Mouse (Mus musculus): ENCODE results near the gene Lilrb4a. TPM values are rescaled to one million over a fixed set of nuclear protein-coding genes. Genes with fewer than 3 reads are reported as not detected.

Gene Lilrb4a
- polyA plus RNA-seq, 1 experiment, result not detected

DNA sequence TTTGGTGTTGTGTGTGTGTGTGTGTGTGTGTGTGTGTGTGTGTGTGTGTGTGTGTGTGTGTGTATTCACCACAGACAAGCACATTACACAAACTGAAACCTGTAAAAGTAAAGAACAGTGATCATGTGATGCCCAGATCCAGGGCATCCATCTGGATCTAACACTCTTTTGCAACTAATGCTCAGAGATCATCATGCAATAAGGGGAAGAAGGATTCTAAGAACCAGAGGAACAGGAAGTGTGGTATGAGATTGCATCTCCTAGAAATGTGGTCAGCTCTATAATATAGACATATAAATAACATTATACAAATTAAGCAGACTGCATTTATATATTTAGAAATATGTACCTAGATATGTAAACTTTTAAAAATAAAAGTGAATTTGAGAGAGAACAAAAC lies 29.3 kb downstream of the Lilrb4a start:
- H3K36me3 ChIP-seq (ENCODE audit: control insufficient read depth, insufficient read depth, low read length, poor library complexity, severe bottlenecking), result no peaks in the 10 kb centered on the region
- no peaks in the 10 kb centered on the region for H3K9me3 ChIP-seq (replicated peaks; ENCODE audit: control insufficient read depth, insufficient read depth, low read length, poor library complexity, severe bottlenecking)
- no peak overlapping the region for H3K4me3 ChIP-seq (ENCODE audit: low read depth, low read length)
- no peaks in the 10 kb centered on the region; the same call in 1 of the 2 replicates for H3K27me3 ChIP-seq (ENCODE audit: control insufficient read depth, insufficient read depth, low read length, poor library complexity, severe bottlenecking)
- no peak overlapping the region for H3K27ac ChIP-seq (ENCODE audit: insufficient read depth, low read length)
- TF ChIP-seq POLR2A (IDR thresholded peaks at IDR 0.05; ENCODE audit: insufficient read depth, low read length) (no peak), EP300 (IDR thresholded peaks at IDR 0.05; ENCODE audit: insufficient read depth, low read depth, low read length) (no peak), CTCF (IDR thresholded peaks at IDR 0.05; ENCODE audit: low read depth, low read length) (no peak)
- no peaks in the 10 kb centered on the region for H3K4me1 ChIP-seq (ENCODE audit: control insufficient read depth, insufficient read depth, low read length)
- no peak overlapping the region for H3K9ac ChIP-seq (ENCODE audit: low read depth, poor library complexity, severe bottlenecking)

DNA sequence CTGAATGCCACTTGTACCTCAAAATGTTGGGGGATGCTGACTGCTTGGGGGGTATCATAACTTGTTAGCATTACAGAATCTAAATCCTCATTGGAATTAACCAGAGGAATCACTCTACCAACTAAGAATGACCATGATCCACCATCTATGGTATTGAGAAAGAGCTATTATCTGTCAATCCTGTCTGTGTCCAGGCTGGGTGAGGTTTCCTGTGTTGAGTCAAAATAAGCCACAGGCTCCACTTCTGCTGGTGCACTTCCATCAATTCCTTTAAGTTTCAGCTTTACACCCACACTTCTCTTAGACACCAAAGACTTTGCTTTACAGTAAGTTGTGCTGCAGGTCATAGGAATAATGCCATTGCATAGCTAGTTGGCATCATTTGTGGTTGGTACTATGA lies 30.7 kb downstream of the Lilrb4a start:
- Histone ChIP-seq H3K27ac (ENCODE audit: insufficient read depth, low read length) (no peak overlapping the region), H3K9ac (ENCODE audit: low read depth, poor library complexity, severe bottlenecking) (no peak overlapping the region), H3K36me3 (ENCODE audit: control insufficient read depth, insufficient read depth, low read length, poor library complexity, severe bottlenecking) (no peaks in the 10 kb centered on the region), H3K27me3 (ENCODE audit: control insufficient read depth, insufficient read depth, low read length, poor library complexity, severe bottlenecking) (no peaks in the 10 kb centered on the region), H3K9me3 (replicated peaks; ENCODE audit: control insufficient read depth, insufficient read depth, low read length, poor library complexity, severe bottlenecking) (no peaks in the 10 kb centered on the region), H3K4me1 (ENCODE audit: control insufficient read depth, insufficient read depth, low read length) (no peaks in the 10 kb centered on the region), H3K4me3 (ENCODE audit: low read depth, low read length) (no peak overlapping the region)
- TF ChIP-seq EP300 (IDR thresholded peaks at IDR 0.05; ENCODE audit: insufficient read depth, low read depth, low read length), result no peak
- no peak for TF ChIP-seq POLR2A (IDR thresholded peaks at IDR 0.05; ENCODE audit: insufficient read depth, low read length)
- no peak for TF ChIP-seq CTCF (IDR thresholded peaks at IDR 0.05; ENCODE audit: low read depth, low read length)

DNA sequence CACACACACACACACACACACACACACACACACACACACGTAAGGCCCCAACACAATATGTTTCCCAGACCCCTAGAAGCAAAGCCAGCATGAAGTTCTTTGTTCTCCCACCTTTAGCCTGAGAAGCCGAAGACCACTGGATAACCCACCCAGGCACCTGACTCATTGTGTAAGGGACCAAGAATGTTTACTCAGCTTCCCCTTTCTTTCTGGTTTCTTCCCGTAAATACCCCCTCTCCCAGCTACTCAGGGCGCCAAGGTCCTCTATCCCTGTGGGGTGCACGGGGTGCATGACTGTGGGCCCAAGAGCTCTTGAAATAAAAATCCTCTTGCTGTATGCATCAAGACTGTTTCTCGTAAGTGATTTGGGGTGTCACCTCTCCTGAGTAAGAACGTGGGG lies 35.3 kb downstream of the Lilrb4a start:
- Histone ChIP-seq H3K27ac (ENCODE audit: insufficient read depth, low read length) (no peak overlapping the region), H3K9ac (ENCODE audit: low read depth, poor library complexity, severe bottlenecking) (no peak overlapping the region), H3K4me1 (ENCODE audit: control insufficient read depth, insufficient read depth, low read length) (no peaks in the 10 kb centered on the region), H3K4me3 (ENCODE audit: low read depth, low read length) (no peak overlapping the region), H3K36me3 (ENCODE audit: control insufficient read depth, insufficient read depth, low read length, poor library complexity, severe bottlenecking) (no peaks in the 10 kb centered on the region), H3K9me3 (replicated peaks; ENCODE audit: control insufficient read depth, insufficient read depth, low read length, poor library complexity, severe bottlenecking) (no peaks in the 10 kb centered on the region; the same call in 1 of the 2 replicates), H3K27me3 (ENCODE audit: control insufficient read depth, insufficient read depth, low read length, poor library complexity, severe bottlenecking) (no peaks in the 10 kb centered on the region)
- TF ChIP-seq POLR2A (IDR thresholded peaks at IDR 0.05; ENCODE audit: insufficient read depth, low read length), result no peak
- no peak for TF ChIP-seq EP300 (IDR thresholded peaks at IDR 0.05; ENCODE audit: insufficient read depth, low read depth, low read length)
- TF ChIP-seq CTCF (IDR thresholded peaks at IDR 0.05; ENCODE audit: low read depth, low read length), result no peak

- Histone ChIP-seq H3K4me3 (ENCODE audit: low read depth, low read length) (no peak overlapping the region), H3K9me3 (replicated peaks; ENCODE audit: control insufficient read depth, insufficient read depth, low read length, poor library complexity, severe bottlenecking) (no peaks in the 10 kb centered on the region; the same call in 1 of the 2 replicates), H3K27ac (ENCODE audit: insufficient read depth, low read length) (no peak overlapping the region), H3K4me1 (ENCODE audit: control insufficient read depth, insufficient read depth, low read length) (no peaks in the 10 kb centered on the region), H3K36me3 (ENCODE audit: control insufficient read depth, insufficient read depth, low read length, poor library complexity, severe bottlenecking) (no peaks in the 10 kb centered on the region), H3K27me3 (ENCODE audit: control insufficient read depth, insufficient read depth, low read length, poor library complexity, severe bottlenecking) (no peaks in the 10 kb centered on the region), H3K9ac (ENCODE audit: low read depth, poor library complexity, severe bottlenecking) (no peak overlapping the region)
- TF ChIP-seq POLR2A (IDR thresholded peaks at IDR 0.05; ENCODE audit: insufficient read depth, low read length), result no peak
- TF ChIP-seq CTCF (IDR thresholded peaks at IDR 0.05; ENCODE audit: low read depth, low read length), result no peak
- no peak for TF ChIP-seq EP300 (IDR thresholded peaks at IDR 0.05; ENCODE audit: insufficient read depth, low read depth, low read length)
These were observed 35.9 kb downstream of the Lilrb4a start for GRCm38 (mm10) chr10:51526633-51527032.

- Histone ChIP-seq H3K9me3 (replicated peaks; ENCODE audit: control insufficient read depth, insufficient read depth, low read length, poor library complexity, severe bottlenecking) (no peaks in the 10 kb centered on the region; the same call in 1 of the 2 replicates), H3K36me3 (ENCODE audit: control insufficient read depth, insufficient read depth, low read length, poor library complexity, severe bottlenecking) (no peaks in the 10 kb centered on the region), H3K4me1 (ENCODE audit: control insufficient read depth, insufficient read depth, low read length) (no peaks in the 10 kb centered on the region), H3K27me3 (ENCODE audit: control insufficient read depth, insufficient read depth, low read length, poor library complexity, severe bottlenecking) (no peaks in the 10 kb centered on the region), H3K9ac (ENCODE audit: low read depth, poor library complexity, severe bottlenecking) (no peak overlapping the region), H3K4me3 (ENCODE audit: low read depth, low read length) (no peak overlapping the region), H3K27ac (ENCODE audit: insufficient read depth, low read length) (no peak overlapping the region)
- TF ChIP-seq CTCF (IDR thresholded peaks at IDR 0.05; ENCODE audit: low read depth, low read length) (no peak), EP300 (IDR thresholded peaks at IDR 0.05; ENCODE audit: insufficient read depth, low read depth, low read length) (no peak), POLR2A (IDR thresholded peaks at IDR 0.05; ENCODE audit: insufficient read depth, low read length) (no peak)
These were observed 38.2 kb downstream of the Lilrb4a start for GRCm38 (mm10) chr10:51528840-51529434.

DNA sequence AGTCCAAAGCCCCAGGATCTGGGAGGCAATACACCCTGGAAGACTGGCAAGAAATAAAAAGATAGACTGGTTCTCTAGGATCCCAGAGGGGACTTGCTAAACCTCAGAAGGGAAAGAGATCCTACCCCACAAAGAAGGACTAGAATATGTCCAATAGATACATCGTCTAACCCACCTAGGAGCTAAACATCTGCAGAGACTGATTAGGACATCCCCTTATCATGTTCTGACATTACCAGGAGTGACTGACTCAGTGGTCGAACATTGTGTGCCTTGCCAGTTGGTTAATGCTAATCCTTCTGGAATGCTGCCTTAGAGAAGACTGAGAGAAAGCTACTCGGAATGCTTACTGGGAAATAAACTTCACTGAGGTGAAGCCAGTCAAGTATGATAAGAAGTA lies 38.7 kb downstream of the Lilrb4a start:
- Histone ChIP-seq H3K9me3 (replicated peaks; ENCODE audit: control insufficient read depth, insufficient read depth, low read length, poor library complexity, severe bottlenecking) (no peaks in the 10 kb centered on the region; the same call in 1 of the 2 replicates), H3K4me3 (ENCODE audit: low read depth, low read length) (no peak overlapping the region), H3K27me3 (ENCODE audit: control insufficient read depth, insufficient read depth, low read length, poor library complexity, severe bottlenecking) (no peaks in the 10 kb centered on the region), H3K9ac (ENCODE audit: low read depth, poor library complexity, severe bottlenecking) (no peak overlapping the region), H3K27ac (ENCODE audit: insufficient read depth, low read length) (no peak overlapping the region), H3K36me3 (ENCODE audit: control insufficient read depth, insufficient read depth, low read length, poor library complexity, severe bottlenecking) (no peaks in the 10 kb centered on the region), H3K4me1 (ENCODE audit: control insufficient read depth, insufficient read depth, low read length) (no peaks in the 10 kb centered on the region)
- TF ChIP-seq POLR2A (IDR thresholded peaks at IDR 0.05; ENCODE audit: insufficient read depth, low read length), result no peak
- no peak for TF ChIP-seq CTCF (IDR thresholded peaks at IDR 0.05; ENCODE audit: low read depth, low read length)
- no peak for TF ChIP-seq EP300 (IDR thresholded peaks at IDR 0.05; ENCODE audit: insufficient read depth, low read depth, low read length)

Measured in ES-Bruce4 (cell line).